Mouse (Mus musculus) bone marrow macrophage, adult 2 months (primary cell): Measurements from ENCODE around the gene Egflam.

Experiments
- CTCF ChIP-seq: IDR thresholded peaks from 2 replicates; pipeline ENCODE4 v1.5.1; 2012; ENCODE audit warnings: low read depth, mild to moderate bottlenecking, low read length, moderate library complexity
- POLR2A ChIP-seq: IDR thresholded peaks from 2 replicates; pipeline ENCODE4 v1.6.1; 2012; ENCODE audit warnings: mild to moderate bottlenecking, low read depth, low read length, borderline replicate concordance

DNA sequence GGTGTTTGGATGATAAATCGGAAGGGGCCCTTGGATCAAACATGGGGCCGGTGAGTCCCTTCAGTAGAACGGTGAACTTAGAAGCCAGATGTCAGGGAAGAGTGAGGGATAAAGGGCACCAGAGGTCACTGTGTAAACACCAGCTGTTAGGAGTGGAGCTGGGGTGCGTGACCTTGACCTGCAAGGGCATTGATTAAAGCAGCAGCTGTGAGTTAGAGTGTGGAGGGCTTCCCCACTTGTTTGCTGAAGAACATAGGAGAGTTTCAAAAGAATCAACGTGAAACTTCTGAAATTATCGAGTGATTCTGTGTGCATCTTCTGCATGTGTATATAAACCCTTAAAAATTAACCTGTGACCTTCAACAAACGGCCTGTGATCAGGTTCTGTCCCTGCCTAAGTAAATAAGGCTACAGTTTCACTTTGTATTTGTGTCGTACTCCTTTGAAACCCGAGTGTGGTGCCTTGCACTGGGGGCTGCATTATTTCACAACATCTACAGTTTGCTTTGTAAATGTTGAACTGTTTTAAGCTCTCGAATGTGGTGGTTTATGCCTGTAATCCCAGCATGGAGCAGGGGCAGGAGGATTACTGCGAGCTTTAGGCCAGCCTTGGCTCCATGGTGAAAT is 230.2 kb downstream of the Egflam start:
- TF ChIP-seq CTCF: no peak
- TF ChIP-seq POLR2A: no peak
